Comparison of ENCODE assay signal across 8 mouse cellular contexts in the genomic region with DNA sequence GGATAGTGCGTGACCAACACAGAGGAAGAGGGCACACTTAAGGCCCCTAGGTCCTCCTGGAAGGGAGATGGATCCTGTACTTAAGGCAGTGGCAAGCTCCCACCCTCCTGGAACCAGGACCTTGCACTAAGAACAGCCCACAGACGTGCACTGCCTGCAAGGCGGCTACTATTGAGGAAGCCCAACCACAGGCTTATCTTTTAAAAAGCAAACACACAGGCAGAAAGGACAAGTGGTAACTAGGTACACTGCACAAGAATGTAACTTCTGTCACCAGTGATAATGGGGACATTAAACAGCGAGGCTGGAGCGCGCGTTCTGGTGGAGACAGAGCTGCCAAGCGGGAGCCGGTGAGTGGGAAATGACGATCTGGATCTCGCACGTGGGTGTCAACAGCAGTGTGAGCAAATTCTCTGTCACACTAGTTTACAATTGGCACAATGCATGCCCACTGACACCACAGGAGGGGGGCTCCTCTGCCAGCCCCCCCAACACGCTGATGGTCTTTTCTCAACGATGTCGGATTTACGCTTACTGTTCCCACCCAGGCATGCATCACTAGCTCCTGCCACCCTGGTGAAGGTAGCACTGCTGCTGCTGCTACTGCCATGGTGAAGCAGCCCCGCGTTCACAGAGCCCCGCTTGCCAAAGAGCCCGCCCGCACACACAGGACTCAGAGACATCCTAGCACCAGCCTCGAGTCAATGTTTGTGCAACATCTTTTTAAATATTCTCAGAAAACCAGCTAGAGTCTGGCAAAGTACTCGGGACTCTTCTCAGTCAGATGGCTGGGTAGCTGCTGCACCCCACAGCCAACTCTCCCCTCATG. TPM values are rescaled to one million over a fixed set of nuclear protein-coding genes. Genes with fewer than 3 reads are reported as not detected.
DNase-seq lines count a peak whose midpoint lies in the region; ATAC-seq lines count a peak whose summit lies in the region.

No protein-coding gene starts in this region.

- H3K36me3 ChIP-seq in kidney, embryonic 15.5 days = peaks cover 56% of the 10 kb centered on the region
- peaks cover 14% of the 10 kb centered on the region; the same call in 1 of the 2 replicates for H3K36me3 ChIP-seq in kidney, embryonic 16.5 days (ENCODE audit: insufficient read depth, low read length)

- intact Hi-C loops in heart, postnatal 10 days (cut with DNase I) = no loop called here
- intact Hi-C loops in left cerebral cortex, postnatal 36 days (cut with DNase I) = no loop called here

- H3K4me3 ChIP-seq in kidney, embryonic 15.5 days (replicated peaks) = no peak overlapping the region
- H3K4me3 ChIP-seq in kidney, embryonic 16.5 days (ENCODE audit: low read length) = no peak overlapping the region

- peaks cover 29% of the 10 kb centered on the region for H3K4me1 ChIP-seq in kidney, embryonic 15.5 days
- peaks cover 19% of the 10 kb centered on the region for H3K4me1 ChIP-seq in kidney, embryonic 16.5 days (ENCODE audit: insufficient read depth, low read length)

- H3K9ac ChIP-seq in kidney, embryonic 15.5 days = no peak overlapping the region
- no peak overlapping the region for H3K9ac ChIP-seq in kidney, embryonic 16.5 days (replicated peaks; ENCODE audit: low read length)

- 0 out of 2 replicates have a peak overlapping the region, but pooled peaks have one; percentile 18 for H3K27ac ChIP-seq in kidney, embryonic 15.5 days
- no peak overlapping the region for H3K27ac ChIP-seq in kidney, embryonic 16.5 days (ENCODE audit: low read length)

- WGBS in kidney, embryonic 15.5 days = 59% methylated on average over 23 of the region's 23 CpGs
- 62% methylated on average over 23 of the region's 23 CpGs for WGBS in kidney, embryonic 16.5 days

- peak; percentile 42 to 58 for DNase-seq in heart, postnatal 10 days
- peak; percentile 76 to 87 for DNase-seq in left cerebral cortex, postnatal 36 days (ENCODE audit: low spot score in 2 of 2)
- DNase-seq in right cerebral cortex, postnatal 10 days (ENCODE audit: low spot score in 2 of 2) = peak; percentile 70 to 79
- DNase-seq in gastrocnemius, adult 8-10 months (ENCODE audit: low spot score in 2 of 2) = no peak
- DNase-seq in ovary, adult 18-20 months (ENCODE audit: low spot score) = no peak
- DNase-seq in MN1 (ENCODE audit: low spot score) = no peak

- H3K27me3 ChIP-seq in kidney, embryonic 15.5 days = no peaks in the 10 kb centered on the region
- H3K27me3 ChIP-seq in kidney, embryonic 16.5 days (ENCODE audit: insufficient read depth, low read length) = no peaks in the 10 kb centered on the region

- no peaks in the 10 kb centered on the region for H3K9me3 ChIP-seq in kidney, embryonic 15.5 days (replicated peaks)
- no peaks in the 10 kb centered on the region for H3K9me3 ChIP-seq in kidney, embryonic 16.5 days (ENCODE audit: low read length)

- ATAC-seq in kidney, embryonic 15.5 days (replicated peaks; ENCODE audit: low FRiP score) = no peak
- ATAC-seq in kidney, embryonic 16.5 days (ENCODE audit: low FRiP score, low TSS enrichment) = no peak

- no peak overlapping the region for H3K4me2 ChIP-seq in kidney, embryonic 15.5 days
- H3K4me2 ChIP-seq in kidney, embryonic 16.5 days (replicated peaks; ENCODE audit: low read depth, low read length) = no peak overlapping the region

RNA-seq across cellular contexts. Expression of gene Slc38a10, which starts 14.1 kb away (rescaled TPM):
- 109 and 115 TPM in 2 replicates for polyA plus RNA-seq in kidney, embryonic 15.5 days (2015; fragmentation: Nextera tagmentation; extraction: Ambion mirVana)
- polyA plus RNA-seq in kidney, embryonic 16.5 days (2015; fragmentation: Nextera tagmentation; extraction: Ambion mirVana) = 132 and 133 TPM in 2 replicates
- total RNA-seq in heart, postnatal 10 days (2021) = 100 to 1,000 TPM; 104 to 116 TPM
- total RNA-seq in left cerebral cortex, postnatal 36 days (2021) = 10 to 100 TPM; 80.8 to 86.4 TPM
- total RNA-seq in gastrocnemius, adult 8-10 months (2022) = 10 to 100 TPM; 36.3 to 53.3 (median 39.2) TPM

RNA-seq across cellular contexts. Expression of gene Ndufaf8, which starts 38.3 kb away (rescaled TPM):
- polyA plus RNA-seq in kidney, embryonic 15.5 days (2015; fragmentation: Nextera tagmentation; extraction: Ambion mirVana) = 83.0 and 90.1 TPM in 2 replicates
- 89.2 and 98.9 TPM in 2 replicates for polyA plus RNA-seq in kidney, embryonic 16.5 days (2015; fragmentation: Nextera tagmentation; extraction: Ambion mirVana)
- 10 to 100 TPM; 49.3 to 61.9 TPM for total RNA-seq in heart, postnatal 10 days (2021)
- 10 to 100 TPM; 33.3 to 49.5 TPM for total RNA-seq in left cerebral cortex, postnatal 36 days (2021)
- total RNA-seq in gastrocnemius, adult 8-10 months (2022) = 10 to 100 TPM; 34.0 to 46.3 (median 41.0) TPM

RNA-seq across cellular contexts. Expression of gene Tepsin, which starts 38.5 kb away (rescaled TPM):
- polyA plus RNA-seq in kidney, embryonic 15.5 days (2015; fragmentation: Nextera tagmentation; extraction: Ambion mirVana) = 19.5 and 22.4 TPM in 2 replicates
- 22.0 and 24.9 TPM in 2 replicates for polyA plus RNA-seq in kidney, embryonic 16.5 days (2015; fragmentation: Nextera tagmentation; extraction: Ambion mirVana)
- total RNA-seq in heart, postnatal 10 days (2021) = 10 to 100 TPM in 1 of 2 experiments, 1 to 10 TPM in 1; 9.6 to 11.1 TPM
- 10 to 100 TPM; 14.3 to 16.6 TPM for total RNA-seq in left cerebral cortex, postnatal 36 days (2021)
- 1 to 10 TPM; 4.9 to 5.8 (median 5.4) TPM for total RNA-seq in gastrocnemius, adult 8-10 months (2022)

RNA-seq across cellular contexts. Expression of gene Cep131, which starts 50.4 kb away (rescaled TPM):
- polyA plus RNA-seq in kidney, embryonic 15.5 days (2015; fragmentation: Nextera tagmentation; extraction: Ambion mirVana) = 23.7 and 27.7 TPM in 2 replicates
- 26.6 and 27.9 TPM in 2 replicates for polyA plus RNA-seq in kidney, embryonic 16.5 days (2015; fragmentation: Nextera tagmentation; extraction: Ambion mirVana)
- total RNA-seq in heart, postnatal 10 days (2021) = 10 to 100 TPM; 10.6 to 13.6 TPM
- total RNA-seq in left cerebral cortex, postnatal 36 days (2021) = 10 to 100 TPM; 32.8 to 34.7 TPM
- total RNA-seq in gastrocnemius, adult 8-10 months (2022) = 1 to 10 TPM; 5.0 to 9.2 (median 7.5) TPM

Comparison
In these comparisons a context has a peak if more than half of its experiments do, and no peak if none do; other contexts are left out.
1. DNase-seq: peak in heart, postnatal 10 days (2 of 2), left cerebral cortex, postnatal 36 days (2 of 2) and right cerebral cortex, postnatal 10 days (2 of 2); none in gastrocnemius, adult 8-10 months (0 of 2), ovary, adult 18-20 months (single experiment) and MN1 (single experiment).